Mouse (Mus musculus): ENCODE measurements around the gene Cldn14.
"Not testable (repeated sequence)": the region's sequence is repeated elsewhere in the genome, so short reads cannot be mapped to it uniquely, and the experiment has no call there.

Gene Cldn14

DNA sequence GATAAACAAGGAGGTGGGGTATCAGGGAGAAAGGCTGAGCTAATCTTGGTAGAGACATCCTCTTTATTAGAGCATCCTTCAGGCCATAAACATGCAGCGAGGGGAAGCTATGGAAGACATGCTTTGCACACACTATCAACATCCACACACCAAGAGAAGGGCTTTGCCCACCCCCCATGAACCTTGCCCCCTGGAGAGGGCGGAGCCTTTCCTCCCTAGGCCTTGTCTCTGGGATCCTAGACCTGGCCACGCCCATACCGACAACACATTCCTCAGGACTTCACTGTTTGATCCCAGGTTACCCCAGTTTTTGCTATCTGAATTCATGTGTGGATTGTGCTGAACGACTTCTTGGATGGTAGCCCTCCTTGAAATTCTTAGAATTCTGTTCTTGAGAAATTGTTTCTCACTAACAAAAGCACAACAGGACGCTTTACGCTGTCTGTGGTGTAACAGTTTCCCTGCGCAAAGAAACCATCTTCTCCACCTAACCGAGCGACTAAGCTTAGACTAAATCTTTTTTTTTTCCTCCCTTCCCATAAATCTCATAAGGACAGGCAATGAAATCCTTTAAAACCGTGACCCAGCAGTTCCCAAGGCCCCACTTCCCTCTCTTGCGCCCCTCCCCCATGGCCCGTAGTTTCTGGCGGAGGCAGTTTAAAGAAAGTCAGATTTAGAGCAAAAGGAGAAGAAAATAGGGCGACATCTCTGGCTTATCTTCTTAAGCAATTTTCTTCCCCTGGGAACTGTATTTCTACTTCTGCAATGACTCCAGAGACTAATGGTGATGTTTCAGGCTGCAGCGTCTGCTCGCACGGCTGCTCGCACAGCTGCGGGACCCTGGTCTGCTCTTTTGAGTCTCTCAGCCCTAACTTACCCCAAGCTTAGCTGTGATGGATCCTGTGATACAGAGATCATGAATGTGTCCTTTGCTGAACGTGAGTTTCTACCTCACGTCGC lies 1.7 kb downstream of the Cldn14 start:
- DNase-seq, result no peak

- no peak for DNase-seq
These were observed 5.2 kb downstream of the Cldn14 start for GRCm38 (mm10) chr16:94003478-94003877.

DNA sequence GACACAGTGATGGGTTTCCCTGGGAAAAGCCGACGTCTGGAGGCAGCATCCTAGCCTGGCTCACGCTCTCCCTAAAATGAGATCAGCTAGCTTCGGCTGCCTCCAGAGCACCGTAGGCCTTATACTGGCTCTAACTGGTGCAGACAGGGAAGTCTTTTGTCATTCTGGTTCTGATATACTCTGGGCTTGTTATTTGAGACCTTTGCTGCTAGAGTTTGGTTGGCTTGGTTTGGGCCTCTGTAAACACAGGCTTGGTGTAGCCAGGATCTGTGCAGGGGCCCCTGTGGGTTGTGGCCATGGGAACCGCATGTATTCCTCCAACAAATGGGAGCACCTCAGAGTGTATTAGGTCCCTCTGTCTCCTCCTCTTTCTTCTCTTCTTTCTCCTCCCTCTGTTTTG lies 7.3 kb downstream of the Cldn14 start:
- no peak for DNase-seq

DNA sequence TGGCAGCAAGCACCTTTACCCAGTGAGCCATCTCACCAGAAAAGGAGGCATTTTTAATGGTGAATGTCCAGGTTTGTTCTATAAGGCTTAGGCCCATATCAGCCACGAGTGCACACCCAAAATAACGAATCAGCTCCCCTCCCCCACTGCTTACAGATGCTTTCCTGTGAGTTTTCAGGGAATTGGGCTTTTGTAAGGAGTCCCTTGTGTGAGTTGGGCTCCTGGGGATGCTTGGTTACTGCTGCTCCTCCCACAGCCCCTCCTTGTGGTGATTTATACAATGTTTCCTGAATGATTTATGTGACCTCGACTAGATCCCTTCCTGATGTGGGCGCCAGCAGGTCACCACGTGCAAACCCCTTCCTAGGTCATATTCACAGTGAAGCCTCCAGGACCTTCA lies 9.7 kb downstream of the Cldn14 start:
- DNase-seq, result no peak

GRCm38 (mm10) chr16:93983576-93983975 lies 25.1 kb downstream of the Cldn14 start:
- DNase-seq, result no peak

- DNase-seq, result peak; percentile 3
These were observed 26.3 kb downstream of the Cldn14 start for GRCm38 (mm10) chr16:93982341-93982740.

DNA sequence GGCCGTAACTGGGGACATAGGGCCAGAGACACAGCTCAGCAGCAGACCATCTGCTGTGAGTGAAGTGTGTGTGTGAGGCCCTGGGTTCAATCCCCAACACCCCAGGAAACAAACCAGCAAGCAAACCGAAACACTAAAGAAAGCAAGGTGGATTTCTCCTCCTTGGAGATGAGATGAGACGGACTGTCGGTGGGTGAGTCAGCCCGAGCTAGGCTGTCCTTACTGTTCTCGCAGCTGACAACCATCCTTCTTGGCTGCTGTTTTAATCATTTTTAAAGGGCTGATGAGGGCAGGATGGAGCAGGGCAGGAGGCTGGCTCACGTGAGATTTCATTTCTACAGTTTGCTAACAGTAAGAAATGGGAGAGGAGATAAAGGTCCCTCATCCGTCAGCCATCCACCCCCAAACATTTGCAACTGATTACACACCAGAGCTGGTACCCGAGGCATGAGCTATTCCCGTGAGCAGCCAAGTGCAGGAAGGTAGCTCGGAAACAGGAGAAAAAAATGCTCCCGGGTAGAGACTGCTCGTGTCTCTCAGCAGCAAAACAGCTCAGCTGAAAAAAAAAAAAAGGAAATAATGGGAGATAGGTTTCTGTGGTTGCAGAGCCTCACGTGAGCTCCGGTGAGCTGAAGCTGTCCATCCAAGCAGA lies 27.3 kb downstream of the Cldn14 start:
- no peak for DNase-seq

DNA sequence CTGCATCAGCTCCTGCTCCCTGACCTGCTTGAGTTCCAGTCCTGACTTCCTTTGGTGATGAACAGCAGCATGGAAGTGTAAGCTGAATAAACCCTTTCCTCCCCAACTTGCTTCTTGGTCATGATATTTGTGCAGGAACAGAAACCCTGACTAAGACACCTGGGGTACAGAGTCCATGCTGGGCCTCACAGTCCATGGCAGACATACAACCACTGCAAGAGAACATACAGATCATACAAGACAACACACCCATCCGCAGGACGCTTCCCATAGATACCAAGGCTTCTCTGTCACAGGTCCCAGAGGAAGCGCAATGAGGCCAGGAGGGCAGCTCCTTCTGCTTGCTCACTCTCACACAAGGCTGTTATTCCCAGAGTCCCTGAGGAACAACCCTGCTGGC lies 28.3 kb downstream of the Cldn14 start:
- DNase-seq, result not testable (repeated sequence)

DNA sequence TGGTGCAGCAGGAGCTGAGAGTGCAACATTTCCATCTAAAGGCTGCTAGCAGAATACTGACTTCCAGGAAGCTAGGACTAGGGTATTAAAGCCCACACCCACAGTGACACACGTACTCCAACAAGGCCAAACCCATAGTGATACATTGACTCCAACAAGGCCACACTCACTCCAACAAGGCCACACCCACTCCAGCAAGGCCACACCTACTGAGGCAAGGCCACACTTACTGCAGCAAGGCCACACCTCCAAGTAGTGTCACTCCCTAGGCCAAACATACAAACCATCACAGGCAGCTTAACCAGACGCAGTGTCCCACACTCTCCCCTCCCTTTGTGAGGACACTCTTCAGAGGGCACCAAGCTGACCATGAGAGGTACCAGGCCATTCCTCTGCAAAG lies 29.3 kb downstream of the Cldn14 start:
- DNase-seq, result no peak

DNA sequence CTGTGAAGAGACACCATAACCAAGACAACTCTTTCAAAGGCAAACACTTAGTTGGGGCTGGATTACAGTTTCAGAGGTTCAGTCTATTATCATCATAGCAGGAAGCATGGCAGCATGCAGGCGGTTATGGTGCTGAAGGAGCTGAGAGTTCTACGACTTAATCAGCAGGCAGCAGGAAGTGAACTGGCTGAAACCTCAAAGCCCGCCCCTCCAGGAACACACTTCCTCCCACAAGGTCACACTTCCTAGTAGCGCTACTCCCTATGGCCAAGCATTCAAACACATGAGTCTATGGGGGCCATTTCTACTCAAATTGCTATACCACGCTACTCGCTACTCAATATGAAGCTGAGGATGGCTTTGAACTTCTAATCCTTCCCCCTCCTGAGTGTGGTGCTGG lies 31.1 kb downstream of the Cldn14 start:
- no peak for DNase-seq

DNA sequence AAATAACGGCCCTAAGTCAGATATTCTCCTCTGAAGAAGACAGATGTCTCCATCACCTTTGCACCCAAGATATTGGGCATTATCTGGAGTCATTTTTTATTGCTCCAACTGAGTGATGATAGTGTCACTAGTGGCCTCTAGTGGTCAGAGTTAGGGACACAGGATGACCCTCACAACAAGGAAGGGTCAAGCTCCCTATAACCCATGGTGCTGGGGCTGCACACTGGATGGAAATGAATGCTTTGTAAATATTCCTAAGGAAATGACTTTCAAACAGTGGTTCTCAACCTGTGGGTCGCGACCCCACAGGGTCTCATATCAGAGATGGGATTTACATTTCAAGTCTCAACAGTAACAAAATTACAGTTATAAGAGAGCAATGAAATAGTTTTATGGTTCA lies 31.7 kb downstream of the Cldn14 start:
- peak; percentile 56 for DNase-seq

- no peak for DNase-seq
These were observed 33.2 kb downstream of the Cldn14 start for GRCm38 (mm10) chr16:93975430-93975829.

DNA sequence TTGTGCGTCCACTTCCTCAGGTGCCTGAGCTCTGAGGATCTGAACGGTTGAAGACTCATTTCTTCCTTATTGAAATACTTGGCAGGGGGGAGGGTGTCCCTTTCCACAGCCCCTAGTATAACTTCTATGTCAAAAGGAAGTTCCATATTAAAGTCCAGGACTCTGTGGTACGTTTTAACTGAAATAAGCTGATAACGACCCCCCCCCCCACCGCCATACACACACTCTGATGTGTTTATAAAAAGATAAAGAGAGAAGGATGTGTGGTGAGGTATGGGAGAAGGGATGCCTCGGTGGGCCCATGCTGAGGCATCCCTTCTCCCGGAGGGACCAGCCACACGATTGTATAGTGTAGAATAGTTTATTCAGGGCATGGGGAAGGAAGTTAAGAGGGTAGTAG lies 34.4 kb downstream of the Cldn14 start:
- DNase-seq, result no peak

- DNase-seq, result peak; percentile 39
These were observed 35.1 kb downstream of the Cldn14 start for GRCm38 (mm10) chr16:93973554-93973953.

- no peak for DNase-seq
These were observed 35.5 kb downstream of the Cldn14 start for GRCm38 (mm10) chr16:93973123-93973522.

DNA sequence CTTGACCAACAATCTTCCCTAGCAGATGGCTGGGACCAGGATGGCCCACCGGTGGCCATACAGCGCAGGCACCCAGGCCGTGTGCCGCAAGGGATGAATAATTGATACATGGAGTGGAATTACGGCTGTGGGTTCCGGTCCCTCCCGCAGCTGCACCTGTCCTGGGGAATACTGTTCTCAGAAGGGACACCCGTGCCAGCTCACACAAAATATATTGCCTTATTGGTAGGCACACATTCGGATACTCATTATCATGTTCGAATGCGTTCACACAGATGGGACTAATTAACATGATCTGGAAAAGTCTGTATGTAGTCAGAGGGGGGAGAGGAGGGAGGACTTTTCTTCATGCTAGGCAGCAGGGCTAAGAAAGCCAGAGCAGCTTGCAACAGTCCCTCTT lies 37.6 kb downstream of the Cldn14 start:
- no peak for DNase-seq

- DNase-seq, result no peak
These were observed 40.7 kb downstream of the Cldn14 start for GRCm38 (mm10) chr16:93967893-93968292.

DNA sequence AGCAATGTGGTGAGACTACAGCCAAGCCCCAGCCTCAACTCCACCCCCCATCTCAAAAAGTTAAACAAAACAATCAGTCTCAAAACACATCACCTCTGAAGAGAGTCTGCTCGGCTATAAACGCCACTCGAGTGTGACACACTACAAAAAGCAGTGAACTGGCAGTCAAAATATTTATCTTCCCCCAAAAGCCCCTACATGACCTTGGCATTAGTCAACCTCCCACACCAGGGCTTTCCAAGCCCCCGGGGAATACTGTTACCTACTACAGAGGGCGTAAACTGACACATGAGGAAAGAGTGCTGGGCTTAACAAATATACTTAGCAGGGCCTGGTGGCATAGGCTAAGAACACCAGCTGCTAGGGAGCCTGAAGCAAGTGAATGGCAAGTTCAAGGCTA lies 46.4 kb downstream of the Cldn14 start:
- DNase-seq, result no peak

DNA sequence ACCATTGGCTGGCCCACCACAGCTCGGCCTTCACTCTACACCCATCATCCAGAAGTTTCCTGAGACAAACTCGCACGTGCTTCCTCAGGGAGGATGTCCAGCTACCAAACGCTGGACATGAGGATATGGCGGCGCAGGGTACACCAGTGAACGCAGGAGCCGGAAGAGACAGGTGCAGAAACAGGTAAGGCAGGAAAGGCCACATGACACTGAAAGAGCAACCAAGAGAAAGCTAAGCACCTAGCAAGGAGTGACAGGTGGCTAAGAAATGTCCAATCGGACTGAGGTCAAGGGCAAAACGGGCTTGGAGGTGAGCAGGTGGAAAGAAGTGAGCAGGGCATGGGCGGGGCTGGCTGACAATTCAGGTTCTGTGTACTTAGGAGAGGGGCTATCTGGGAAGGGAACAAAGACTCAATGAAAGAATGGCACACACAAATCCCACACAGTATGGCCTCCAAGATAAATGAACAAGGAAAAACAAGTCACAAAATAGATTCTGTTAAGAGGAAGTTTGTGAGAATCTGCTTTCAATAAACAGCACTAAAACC lies 47.5 kb downstream of the Cldn14 start:
- no peak for DNase-seq

DNA sequence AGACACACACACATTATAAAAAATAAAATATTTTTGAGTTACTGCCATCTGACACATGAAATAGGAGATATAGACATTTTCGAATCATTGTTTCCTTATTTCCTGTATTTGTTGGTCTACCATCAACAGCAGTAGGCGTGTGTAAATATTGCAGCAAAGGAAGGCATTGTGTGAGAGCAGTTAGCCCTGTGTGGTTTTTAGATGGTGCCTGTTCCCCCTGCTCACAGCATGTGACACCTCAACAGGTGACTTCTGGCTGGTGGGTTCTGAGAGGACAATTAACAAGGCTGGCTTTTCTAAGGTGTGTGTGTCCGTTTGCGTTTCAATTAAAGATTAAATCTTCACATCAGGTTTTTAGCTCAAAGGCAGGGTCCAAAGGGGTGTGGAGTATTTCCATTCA lies 48.1 kb downstream of the Cldn14 start:
- no peak for DNase-seq

DNA sequence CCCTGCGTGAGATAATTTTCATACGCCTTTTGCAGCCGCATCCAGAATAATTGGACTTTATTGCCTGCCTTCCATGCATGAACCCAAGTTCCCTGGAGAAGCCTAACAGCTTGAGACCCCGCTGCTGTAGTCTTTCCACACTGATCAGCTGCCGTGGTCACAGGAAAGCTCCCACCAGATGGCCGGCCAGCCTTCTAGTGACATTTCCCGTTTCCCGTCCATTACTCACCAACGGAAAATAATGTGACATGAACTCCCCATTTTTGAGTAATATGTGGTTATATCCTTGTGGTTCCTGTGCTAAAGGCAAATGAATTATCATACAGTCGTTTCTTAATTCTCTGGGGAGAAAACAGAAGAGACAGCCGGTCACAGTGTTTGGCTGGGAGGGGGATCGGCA lies 51.2 kb downstream of the Cldn14 start:
- DNase-seq, result no peak

DNA sequence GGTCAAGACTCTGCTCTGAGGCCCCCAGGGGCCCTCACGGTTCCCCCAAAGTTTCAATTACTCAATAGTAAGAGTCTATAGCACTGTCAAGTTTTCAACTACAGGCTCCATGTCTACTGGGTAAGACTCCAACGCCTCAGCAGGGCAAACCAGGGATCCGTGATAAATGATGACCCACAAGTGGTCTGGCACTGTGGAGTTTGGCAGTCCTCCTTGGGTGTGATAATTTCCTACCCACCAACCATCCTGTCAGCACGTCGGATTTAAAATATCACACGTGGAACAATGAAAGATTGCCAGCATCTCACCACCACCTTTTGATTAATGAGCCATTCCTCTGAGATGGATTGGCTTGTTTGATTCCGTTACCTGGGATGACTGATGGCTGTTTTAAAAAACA lies 51.7 kb downstream of the Cldn14 start:
- DNase-seq, result no peak

GRCm38 (mm10) chr16:93947396-93947795 lies 61.2 kb downstream of the Cldn14 start:
- DNase-seq, result no peak

DNA sequence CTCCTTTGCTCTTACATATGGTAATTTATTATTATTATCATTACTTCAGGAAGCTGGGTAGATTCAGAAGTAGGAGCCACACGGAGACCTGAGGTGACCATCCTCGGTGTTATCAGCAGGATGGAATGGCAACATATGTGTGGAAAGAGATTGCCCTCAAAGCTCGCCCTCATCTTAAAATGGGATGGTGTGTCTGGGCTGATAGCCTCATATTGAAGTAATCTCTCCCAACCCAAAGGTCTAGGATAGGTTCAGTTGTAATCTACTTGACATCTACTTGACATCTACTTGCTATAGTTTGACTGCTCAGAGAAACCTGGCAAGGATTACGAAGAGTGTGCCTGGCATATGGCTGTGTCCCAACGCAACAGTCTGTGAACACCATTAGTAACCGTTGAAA lies 64.3 kb downstream of the Cldn14 start:
- DNase-seq, result no peak

All from lung, postnatal 36 days (tissue).